Mouse (Mus musculus) forebrain, embryonic 12.5 days (tissue): Measurements from ENCODE around the gene Defb30. TPM values are rescaled to one million over a fixed set of nuclear protein-coding genes. Genes with fewer than 3 reads are reported as not detected.

ENCODE experiments used
- ATAC-seq: fragments of 200-750 bp; cut with Nextera tagmentation; 2 replicates; pipeline ENCODE4 v1.8.0; 2017; ENCODE audit warnings: moderate TSS enrichment; ENCODE audit not compliant: low FRiP score
- H3K27ac ChIP-seq: fragments of 300-500 bp; sonication (generic); 2 replicates; pipeline ENCODE4 v1.5.1; 2016; ENCODE audit warnings: mild to moderate bottlenecking
- H3K27me3 ChIP-seq: fragments of 300-500 bp; sonication (generic); 2 replicates; pipeline ENCODE4 v1.6.1; 2016; ENCODE audit warnings: mild to moderate bottlenecking
- H3K36me3 ChIP-seq: fragments of 300-500 bp; sonication (generic); replicated peaks from 2 replicates; pipeline ENCODE4 v1.6.1; 2016; ENCODE audit warnings: mild to moderate bottlenecking
- H3K4me1 ChIP-seq: fragments of 300-500 bp; sonication (generic); 2 replicates; pipeline ENCODE4 v1.6.1; 2016
- H3K4me2 ChIP-seq: fragments of 300-500 bp; sonication (generic); 2 replicates; pipeline ENCODE4 v1.6.1; 2016; ENCODE audit warnings: mild to moderate bottlenecking, moderate library complexity
- H3K4me3 ChIP-seq: fragments of 300-500 bp; sonication (generic); replicated peaks from 2 replicates; pipeline ENCODE4 v1.5.1; 2016; ENCODE audit warnings: mild to moderate bottlenecking
- H3K9ac ChIP-seq: fragments of 300-500 bp; sonication (generic); 2 replicates; pipeline ENCODE4 v1.6.1; 2016; ENCODE audit warnings: mild to moderate bottlenecking
- H3K9me3 ChIP-seq: fragments of 300-500 bp; sonication (generic); 2 replicates; pipeline ENCODE4 v1.6.1; 2016
- WGBS: fragments of 180-500 bp; shearing (Covaris S2); methylation state at CpG from one replicate; pipeline ENCODE4 v1.1.7; 2016; 5-methylcytosine and 5-hydroxymethylcytosine counted together
- polyA plus RNA-seq: library from polyadenylated mRNA; unstranded; fragments of >200 nt; fragmentation: Nextera tagmentation; extraction: Ambion mirVana; gene quantifications from 2 replicates; pipeline ENCODE4 v1.2.1, GENCODE M21; 2016

Gene Defb30
- not detected in 2 replicates for polyA plus RNA-seq

GRCm38 (mm10) chr14:63049910-63050370 lies at the start of gene Defb30:
Gene Defb30, minus strand, starts transcription at chr14:63049960.
- ATAC-seq = no peak

GRCm38 (mm10) chr14:63067708-63068107 lies 17.9 kb upstream of the Defb30 start:
- no peaks in the 10 kb centered on the region for H3K4me1 ChIP-seq
- no peaks in the 10 kb centered on the region for H3K9me3 ChIP-seq
- H3K36me3 ChIP-seq = no peaks in the 10 kb centered on the region
- H3K4me2 ChIP-seq = no peak overlapping the region
- H3K27ac ChIP-seq = no peak overlapping the region
- peaks cover 8% of the 10 kb centered on the region; the same call in 1 of the 2 replicates for H3K27me3 ChIP-seq
- ATAC-seq = no peak
- no peak overlapping the region for H3K4me3 ChIP-seq
- no peak overlapping the region for H3K9ac ChIP-seq
- 83% methylated on average over 15 of the region's 15 CpGs for WGBS

More at GRCm38 (mm10) chr14:63049910-63050370, at the start of gene Defb30:
- H3K4me1 ChIP-seq = peaks cover 3% of the 10 kb centered on the region; the same call in 1 of the 2 replicates
- WGBS = 66% methylated on average over 13 of the region's 14 CpGs
- H3K27ac ChIP-seq = no peak within 1 kb of the TSS
- no peak within 1 kb of the TSS for H3K9ac ChIP-seq
- H3K4me3 ChIP-seq = no peak within 1 kb of the TSS
- no peak within 1 kb of the TSS for H3K4me2 ChIP-seq
- H3K36me3 ChIP-seq = no peaks in the 10 kb centered on the region
- no peaks in the 10 kb centered on the region for H3K9me3 ChIP-seq
- no peaks in the 10 kb centered on the region for H3K27me3 ChIP-seq

GRCm38 (mm10) chr14:63066630-63067310 lies 17.0 kb upstream of the Defb30 start:
- peak overlapping the region; percentile 31; the same call in 1 of the 2 replicates for H3K4me2 ChIP-seq

DNA sequence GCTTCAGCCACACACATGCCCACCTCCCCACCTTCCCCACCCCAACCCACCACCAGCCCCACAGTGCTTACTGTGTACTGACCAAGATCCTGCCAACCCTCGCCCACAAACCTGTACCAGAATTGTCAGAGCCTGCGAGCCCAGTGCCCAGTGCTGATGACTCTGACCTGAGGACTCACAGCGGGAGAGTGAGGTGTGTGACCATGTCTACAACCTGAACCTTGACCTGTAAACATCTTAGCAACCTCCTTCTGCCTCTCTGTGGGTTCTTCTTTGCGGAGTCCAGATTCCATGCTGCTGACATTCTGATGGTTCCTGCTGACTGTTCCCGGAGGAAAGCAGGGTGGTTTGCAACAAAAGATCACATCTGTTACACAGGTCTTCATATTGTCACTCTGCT lies 15.6 kb upstream of the Defb30 start:
- H3K4me2 ChIP-seq = no peak overlapping the region
- H3K27ac ChIP-seq = no peak overlapping the region
- no peak overlapping the region for H3K4me3 ChIP-seq
- H3K27me3 ChIP-seq = peaks cover 4% of the 10 kb centered on the region; the same call in 1 of the 2 replicates
- WGBS = 81% methylated on average over 5 of the region's 5 CpGs
- H3K9ac ChIP-seq = no peak overlapping the region
- H3K36me3 ChIP-seq = no peaks in the 10 kb centered on the region
- no peaks in the 10 kb centered on the region for H3K9me3 ChIP-seq
- no peak for ATAC-seq
- no peaks in the 10 kb centered on the region for H3K4me1 ChIP-seq

More at GRCm38 (mm10) chr14:63066630-63067310, 17.0 kb upstream of the Defb30 start:
- H3K9me3 ChIP-seq = no peaks in the 10 kb centered on the region
- no peak overlapping the region for H3K9ac ChIP-seq
- H3K36me3 ChIP-seq = no peaks in the 10 kb centered on the region
- H3K27me3 ChIP-seq = peaks cover 7% of the 10 kb centered on the region; the same call in 1 of the 2 replicates
- H3K27ac ChIP-seq = no peak overlapping the region
- no peak overlapping the region for H3K4me3 ChIP-seq
- ATAC-seq = no peak
- H3K4me1 ChIP-seq = no peaks in the 10 kb centered on the region
- WGBS = 34% methylated on average over 16 of the region's 16 CpGs

- H3K27ac ChIP-seq = no peak overlapping the region
- ATAC-seq = no peak
- no peaks in the 10 kb centered on the region for H3K36me3 ChIP-seq
- H3K4me1 ChIP-seq = no peaks in the 10 kb centered on the region
- no peak overlapping the region for H3K9ac ChIP-seq
- H3K4me3 ChIP-seq = no peak overlapping the region
- H3K9me3 ChIP-seq = no peaks in the 10 kb centered on the region
- H3K4me2 ChIP-seq = no peak overlapping the region
- peaks cover 4% of the 10 kb centered on the region; the same call in 1 of the 2 replicates for H3K27me3 ChIP-seq
- WGBS = 87% methylated on average over 2 of the region's 2 CpGs
Measured at GRCm38 (mm10) chr14:63062184-63062583, 12.4 kb upstream of the Defb30 start.

DNA sequence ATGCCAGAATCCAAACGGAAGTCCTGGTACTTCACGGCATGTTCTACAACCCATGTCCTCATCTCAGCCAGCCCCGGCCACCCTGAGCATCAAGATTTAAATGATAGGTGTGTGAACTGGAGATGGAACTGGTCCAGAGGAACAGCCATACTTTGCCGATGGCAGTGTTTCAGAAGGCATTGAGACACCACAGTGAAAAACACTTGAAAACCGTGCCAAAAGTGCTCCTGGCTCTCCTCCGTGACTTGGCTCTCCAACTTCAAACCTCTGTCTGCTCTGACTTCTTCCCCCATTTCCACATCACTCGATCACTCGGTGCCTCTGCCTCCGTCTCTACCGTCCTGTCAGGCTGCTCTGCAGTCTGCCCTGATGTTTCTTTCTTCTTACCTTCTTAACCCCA lies 10.6 kb upstream of the Defb30 start:
- no peak overlapping the region for H3K9ac ChIP-seq
- peaks cover 3% of the 10 kb centered on the region; the same call in 1 of the 2 replicates for H3K27me3 ChIP-seq
- no peak overlapping the region for H3K27ac ChIP-seq
- H3K4me1 ChIP-seq = no peaks in the 10 kb centered on the region
- no peak overlapping the region for H3K4me2 ChIP-seq
- 91% methylated on average over 10 of the region's 10 CpGs for WGBS
- H3K9me3 ChIP-seq = no peaks in the 10 kb centered on the region
- no peaks in the 10 kb centered on the region for H3K36me3 ChIP-seq
- ATAC-seq = no peak
- no peak overlapping the region for H3K4me3 ChIP-seq

DNA sequence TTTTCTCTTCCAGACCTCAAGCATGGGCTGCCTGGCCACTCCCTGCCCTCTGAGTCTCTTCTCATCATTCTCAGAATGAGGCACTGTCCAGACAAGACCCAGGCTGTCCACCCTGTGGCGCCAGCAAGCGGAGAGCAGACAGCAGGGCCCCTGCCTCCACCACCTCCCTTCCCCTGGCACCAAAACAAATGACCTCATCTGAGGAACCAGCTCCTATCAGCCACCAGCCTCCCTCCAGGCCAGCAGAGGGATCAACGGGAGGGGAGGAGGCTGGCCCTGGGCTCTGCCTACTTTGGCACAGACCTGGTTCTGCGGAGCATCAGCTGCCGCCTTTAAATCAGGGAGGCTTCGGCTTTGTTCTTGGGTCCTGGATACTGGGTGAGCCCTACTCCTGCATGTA lies 5.0 kb upstream of the Defb30 start:
- 46% methylated on average over 6 of the region's 6 CpGs for WGBS
- Histone ChIP-seq H3K4me1 (peaks cover 3% of the 10 kb centered on the region; the same call in 1 of the 2 replicates), H3K4me3 (no peak overlapping the region), H3K9ac (no peak overlapping the region), H3K36me3 (no peaks in the 10 kb centered on the region), H3K4me2 (no peak overlapping the region), H3K9me3 (no peaks in the 10 kb centered on the region), H3K27ac (no peak overlapping the region), H3K27me3 (no peaks in the 10 kb centered on the region)
- ATAC-seq = no peak

- no peaks in the 10 kb centered on the region for H3K27me3 ChIP-seq
- H3K9me3 ChIP-seq = no peaks in the 10 kb centered on the region
- no peaks in the 10 kb centered on the region for H3K36me3 ChIP-seq
- no peak overlapping the region for H3K9ac ChIP-seq
- no peak overlapping the region for H3K4me3 ChIP-seq
- no peak for ATAC-seq
- no peak overlapping the region for H3K4me2 ChIP-seq
- 31% methylated on average over 5 of the region's 5 CpGs for WGBS
- peaks cover 3% of the 10 kb centered on the region; the same call in 1 of the 2 replicates for H3K4me1 ChIP-seq
- no peak overlapping the region for H3K27ac ChIP-seq
Measured at GRCm38 (mm10) chr14:63050769-63051168, 1.0 kb upstream of the Defb30 start.

DNA sequence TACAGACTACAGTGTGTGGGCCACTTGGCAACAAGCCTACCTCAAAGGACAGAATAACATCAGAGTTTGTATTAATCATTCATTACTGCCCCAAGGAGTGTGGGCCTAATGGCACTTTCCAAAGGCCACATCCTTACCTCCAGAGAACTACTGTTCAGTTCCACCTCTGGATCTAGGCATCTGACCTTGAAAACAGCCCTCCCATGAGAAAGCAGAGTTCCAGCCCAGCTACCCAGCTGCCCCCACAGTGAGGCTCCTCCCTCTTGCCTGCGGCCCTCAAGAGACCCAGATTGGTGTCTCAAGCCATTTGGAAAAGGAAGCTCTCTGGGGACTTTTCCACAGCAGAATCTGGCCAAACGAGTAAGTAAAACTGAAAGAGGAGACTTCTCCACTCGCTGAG lies 3.1 kb downstream of the Defb30 start, which contains the start of gene Defb42:
Defb42 (plus strand) TSS at position 301 of the 400 bp plus-strand sequence.
- no peaks in the 10 kb centered on the region for H3K36me3 ChIP-seq
- no peak within 1 kb of the TSS for H3K27ac ChIP-seq
- no peak within 1 kb of the TSS for H3K4me2 ChIP-seq
- H3K4me1 ChIP-seq = no peaks in the 10 kb centered on the region
- no peaks in the 10 kb centered on the region for H3K27me3 ChIP-seq
- 88% methylated on average over 3 of the region's 3 CpGs for WGBS
- no peaks in the 10 kb centered on the region for H3K9me3 ChIP-seq
- ATAC-seq = no peak
- no peak within 1 kb of the TSS for H3K9ac ChIP-seq
- H3K4me3 ChIP-seq = no peak within 1 kb of the TSS

DNA sequence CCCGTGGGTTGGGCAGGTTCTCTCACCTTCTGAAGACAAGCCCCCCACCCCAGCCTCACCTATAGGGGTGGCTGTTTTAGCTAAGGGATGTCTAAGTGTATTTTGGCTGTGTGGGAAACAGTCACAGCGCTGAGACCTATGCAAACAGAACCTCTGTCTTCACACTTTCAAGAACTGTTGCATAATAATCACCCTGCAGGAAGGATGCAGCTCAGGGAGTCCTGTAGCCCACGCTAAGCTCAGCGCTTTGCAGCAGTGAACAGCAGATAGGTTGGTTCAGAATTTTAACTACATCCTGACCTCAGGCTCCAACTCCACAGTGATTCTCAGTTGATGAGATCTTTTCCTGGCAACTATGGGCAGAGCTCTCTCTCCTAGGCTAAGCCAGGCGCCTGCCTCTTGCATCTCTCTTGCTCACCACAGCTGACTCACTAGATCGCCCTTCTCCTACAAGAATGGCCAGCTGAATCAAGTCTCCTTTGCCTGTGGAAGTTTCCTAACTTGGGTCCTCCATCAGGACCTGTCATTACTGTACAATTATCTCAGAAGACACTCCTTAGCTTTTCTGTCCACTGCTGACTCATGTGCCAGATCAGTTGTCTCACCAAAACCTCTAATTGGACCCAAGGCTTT lies 29.1 kb downstream of the Defb30 start:
- H3K27me3 ChIP-seq = no peaks in the 10 kb centered on the region
- H3K36me3 ChIP-seq = no peaks in the 10 kb centered on the region
- no peak overlapping the region for H3K4me3 ChIP-seq
- H3K4me1 ChIP-seq = no peaks in the 10 kb centered on the region
- no peak overlapping the region for H3K27ac ChIP-seq
- no peak for ATAC-seq
- WGBS = 63% methylated on average over 6 of the region's 6 CpGs
- no peak overlapping the region for H3K4me2 ChIP-seq
- no peaks in the 10 kb centered on the region for H3K9me3 ChIP-seq
- no peak overlapping the region for H3K9ac ChIP-seq

DNA sequence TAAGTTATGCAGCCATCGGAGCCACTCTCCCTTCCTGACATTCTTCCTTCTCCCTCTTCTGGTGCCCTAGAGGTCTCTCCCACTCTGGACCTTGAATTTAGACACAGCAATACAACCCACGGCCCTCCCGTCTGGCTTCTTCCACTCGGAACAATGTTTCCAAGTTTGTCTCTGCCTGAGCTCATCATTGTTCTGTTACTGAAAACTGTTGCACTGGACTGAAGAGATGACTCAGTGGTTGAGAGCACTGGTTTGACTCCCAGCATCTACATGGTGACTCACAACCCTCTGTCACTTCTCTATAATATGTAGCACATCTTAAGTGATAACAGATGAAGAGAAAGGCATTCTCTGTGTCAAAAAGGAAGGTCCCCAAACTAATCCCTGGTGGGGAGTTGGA lies 35.1 kb downstream of the Defb30 start:
- Histone ChIP-seq H3K36me3 (no peaks in the 10 kb centered on the region), H3K4me1 (no peaks in the 10 kb centered on the region), H3K9ac (no peak overlapping the region), H3K4me3 (no peak overlapping the region), H3K27me3 (no peaks in the 10 kb centered on the region), H3K27ac (no peak overlapping the region), H3K9me3 (no peaks in the 10 kb centered on the region), H3K4me2 (no peak overlapping the region)
- 93% methylated on average over 4 of the region's 4 CpGs for WGBS
- no peak for ATAC-seq

- ATAC-seq = no peak
- no peaks in the 10 kb centered on the region for H3K36me3 ChIP-seq
- H3K4me3 ChIP-seq = no peak overlapping the region
- H3K4me1 ChIP-seq = no peaks in the 10 kb centered on the region
- H3K9me3 ChIP-seq = no peaks in the 10 kb centered on the region
- no peak overlapping the region for H3K4me2 ChIP-seq
- 92% methylated on average over 4 of the region's 4 CpGs for WGBS
- H3K27ac ChIP-seq = no peak overlapping the region
- H3K9ac ChIP-seq = no peak overlapping the region
- H3K27me3 ChIP-seq = no peaks in the 10 kb centered on the region
Measured at GRCm38 (mm10) chr14:63013082-63013481, 36.7 kb downstream of the Defb30 start.
